Mouse (Mus musculus): Measurements from ENCODE around the gene Syt16. TPM values are rescaled to one million over a fixed set of nuclear protein-coding genes. Genes with fewer than 3 reads are reported as not detected.

Gene Syt16
- total RNA-seq, 1 experiment from 2014 or later = 1.6 TPM

- DNase-seq = peak; percentile 65
Measured at GRCm38 (mm10) chr12:74316989-74317759, 319.7 kb downstream of the Syt16 start.

DNA sequence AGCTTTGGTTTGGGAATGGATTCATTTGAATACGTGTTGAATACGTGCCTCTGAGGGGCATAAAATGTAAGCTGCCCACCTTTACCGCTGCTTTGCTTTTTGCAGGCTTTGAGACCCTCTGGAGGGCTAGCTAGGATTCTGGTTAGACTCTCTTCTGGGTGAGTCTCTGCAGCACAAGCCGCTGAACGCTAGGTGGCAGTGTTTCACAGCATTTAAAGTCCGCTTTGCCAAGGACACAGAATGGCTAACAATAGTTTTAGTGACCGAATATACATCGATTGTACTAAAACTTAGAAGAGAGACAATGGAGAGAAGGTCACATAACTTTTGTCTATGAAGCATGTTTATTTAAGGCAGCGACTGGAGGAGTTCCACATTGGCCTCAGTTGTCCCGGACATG is 322.9 kb downstream of the Syt16 start:
- DNase-seq = peak; percentile 56

DNA sequence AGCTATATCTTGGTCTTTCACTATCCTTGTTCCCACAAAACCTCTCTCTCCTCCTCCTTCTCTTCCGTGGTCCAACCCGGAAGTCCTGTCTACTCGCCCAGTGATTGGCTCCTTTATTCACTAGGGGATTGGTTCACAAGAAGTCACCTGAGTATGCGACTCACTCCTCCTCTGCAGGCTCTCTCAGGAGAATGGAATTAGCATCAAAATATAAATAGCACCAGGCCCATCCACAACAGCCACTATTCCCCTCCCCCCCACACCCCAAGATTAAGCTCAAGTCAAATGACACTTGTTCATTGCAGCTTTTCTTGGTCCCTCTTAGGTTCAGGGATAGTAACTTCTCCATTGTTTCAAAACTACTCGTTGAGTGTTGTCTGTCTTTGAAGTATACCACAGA is 324.5 kb downstream of the Syt16 start:
- no peak for DNase-seq

Other genes with a start within 250 kb of the Syt16 start
- gene Hif1a, start 96.3 kb upstream of the Syt16 start, total RNA-seq (2021) = 65.6 and 67.1 TPM in 2 replicates
- 5.8 and 11.0 TPM in 2 replicates for gene Gm49321, start 60.0 kb upstream of the Syt16 start, total RNA-seq (2021)
- 13.1 and 24.1 TPM in 2 replicates for gene Snapc1, start 33.2 kb upstream of the Syt16 start, total RNA-seq (2021)

Measured in adrenal gland, postnatal 25 days (tissue).